Mouse (Mus musculus) thymus, postnatal 10 days (tissue): Measurements from ENCODE around the gene Macc1.
"Not testable (repeated sequence)": the region's sequence is repeated elsewhere in the genome, so short reads cannot be mapped to it uniquely, and the experiment has no call there.

Experiments used
- DNase-seq, 2 experiments: peaks; one replicate each; pipeline ENCODE4 v3.0.0; 2021; ENCODE audit warnings: low spot score in 2 of 2

Macc1 gene

GRCm38 (mm10) chr12:119313970-119314369 lies at the start of gene Macc1:
Gene Macc1 (plus strand): TSS chr12:119314270.
- DNase-seq = no peak

- no peak for DNase-seq
These were observed 49.6 kb upstream of the Macc1 start for GRCm38 (mm10) chr12:119264506-119264905.

DNA sequence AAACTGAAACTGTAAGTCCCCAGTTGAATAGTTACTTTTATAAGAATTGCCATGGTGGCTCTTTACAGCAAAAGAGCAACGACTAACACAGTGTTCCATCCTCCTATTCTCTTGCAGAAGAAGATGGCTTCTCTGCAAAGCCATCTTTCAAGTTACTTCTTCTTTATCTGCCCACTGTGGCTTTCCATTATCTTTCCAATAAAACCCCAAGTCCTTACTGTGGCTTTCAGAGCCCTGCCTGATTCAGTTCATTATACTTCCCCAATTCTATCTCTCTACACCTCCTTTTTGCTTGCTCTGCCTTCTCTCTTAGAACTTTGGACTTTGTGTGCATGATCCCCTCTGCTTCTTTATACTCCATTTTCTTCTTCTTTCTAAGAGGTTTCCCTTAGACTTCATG lies 45.3 kb upstream of the Macc1 start:
- DNase-seq = no peak

DNA sequence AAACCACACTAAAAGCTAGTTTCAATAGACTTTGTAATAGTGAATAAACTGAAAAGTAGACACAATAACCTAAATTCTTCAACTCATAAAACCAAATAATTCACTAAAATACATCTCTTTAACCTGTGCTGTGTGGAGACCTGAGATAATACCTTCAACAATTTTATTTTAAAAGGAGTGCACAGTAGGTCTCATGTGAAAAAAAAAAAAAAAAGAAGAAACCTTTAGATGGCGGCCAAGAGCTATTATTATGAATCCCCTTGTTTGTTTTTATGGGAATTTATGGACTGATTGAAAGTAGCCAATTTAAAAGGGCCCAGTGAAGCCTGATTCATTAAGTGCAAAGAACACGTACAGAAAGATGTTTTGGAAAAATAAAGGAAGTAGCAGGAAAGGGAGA lies 44.0 kb upstream of the Macc1 start:
- no peak for DNase-seq

DNA sequence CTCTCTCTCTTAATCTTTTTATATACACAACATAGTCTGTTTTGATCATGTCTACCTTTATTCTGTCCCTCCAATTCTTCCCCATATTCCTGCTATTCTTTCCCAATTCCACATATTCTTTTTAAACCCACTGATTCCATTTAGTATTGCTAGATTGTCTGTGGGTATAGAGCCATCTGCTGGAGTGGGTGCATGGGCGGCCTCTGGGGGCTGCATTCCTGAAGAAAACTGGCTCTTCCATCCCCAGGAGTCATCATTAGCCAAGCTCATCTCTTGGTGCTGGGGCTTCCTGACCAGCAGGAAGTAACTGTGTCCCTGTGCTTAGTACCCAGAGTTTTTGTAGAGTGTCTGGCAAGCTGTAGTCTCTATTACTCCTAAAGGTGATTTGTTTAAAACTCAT lies 42.1 kb upstream of the Macc1 start:
- DNase-seq = no peak

DNA sequence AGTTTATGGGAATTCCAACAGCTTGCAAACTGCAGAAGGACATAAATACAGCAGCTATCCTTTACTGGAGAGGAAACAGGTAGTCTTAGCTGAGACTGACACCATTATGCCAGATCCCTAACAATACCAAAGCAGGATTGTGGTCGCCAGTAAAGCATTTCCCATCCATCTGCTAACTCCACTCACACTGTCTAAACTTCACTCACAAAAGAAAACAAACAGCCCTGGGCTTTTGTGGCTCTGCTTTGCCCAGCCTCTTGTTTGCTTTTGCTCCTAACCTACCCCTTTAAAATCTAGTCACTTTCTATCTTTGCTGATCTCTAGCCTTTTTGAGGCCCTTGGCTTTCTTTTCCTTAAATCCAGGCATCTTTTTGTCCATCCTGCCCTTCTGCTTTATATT lies 40.5 kb upstream of the Macc1 start:
- no peak for DNase-seq

DNA sequence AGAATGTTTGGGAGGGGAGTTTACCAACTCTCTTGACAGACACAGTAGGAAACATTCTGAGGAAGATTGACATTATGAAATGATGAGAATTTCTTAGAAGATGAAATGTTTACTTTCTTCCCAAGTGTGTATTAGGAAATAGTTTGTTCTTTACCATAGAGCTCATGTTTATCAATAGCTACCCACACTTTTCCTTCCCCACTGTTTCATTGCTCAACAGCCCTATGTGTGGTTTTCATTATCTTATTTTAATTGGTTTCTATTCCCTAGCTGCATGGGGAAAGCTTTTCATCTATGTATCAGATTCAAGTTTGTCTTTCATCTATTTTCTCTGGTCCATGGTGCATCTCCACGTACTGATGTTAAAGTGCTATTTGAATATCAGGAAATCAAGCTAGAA lies 37.8 kb upstream of the Macc1 start:
- no peak for DNase-seq

GRCm38 (mm10) chr12:119291618-119292017 lies 22.5 kb upstream of the Macc1 start:
- DNase-seq = no peak

DNA sequence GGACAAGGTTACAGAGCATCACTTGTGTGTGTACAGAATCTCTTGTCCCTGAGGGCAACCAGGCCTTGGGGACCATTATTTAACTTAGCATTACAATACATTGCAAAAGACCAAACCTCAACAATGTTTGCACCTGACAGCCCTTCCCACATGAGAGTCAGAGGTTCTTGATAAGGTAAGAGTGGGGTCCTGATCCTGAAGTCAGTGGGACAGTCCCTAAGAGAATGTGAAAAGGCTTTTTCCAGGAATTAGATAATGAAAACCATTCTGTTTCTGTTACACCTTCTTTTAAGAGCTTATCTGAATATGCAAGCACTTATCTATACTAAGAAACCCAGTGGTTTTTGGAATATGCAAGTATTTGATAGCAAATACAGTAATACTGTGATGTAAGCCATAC lies 10.5 kb upstream of the Macc1 start:
- no peak for DNase-seq

DNA sequence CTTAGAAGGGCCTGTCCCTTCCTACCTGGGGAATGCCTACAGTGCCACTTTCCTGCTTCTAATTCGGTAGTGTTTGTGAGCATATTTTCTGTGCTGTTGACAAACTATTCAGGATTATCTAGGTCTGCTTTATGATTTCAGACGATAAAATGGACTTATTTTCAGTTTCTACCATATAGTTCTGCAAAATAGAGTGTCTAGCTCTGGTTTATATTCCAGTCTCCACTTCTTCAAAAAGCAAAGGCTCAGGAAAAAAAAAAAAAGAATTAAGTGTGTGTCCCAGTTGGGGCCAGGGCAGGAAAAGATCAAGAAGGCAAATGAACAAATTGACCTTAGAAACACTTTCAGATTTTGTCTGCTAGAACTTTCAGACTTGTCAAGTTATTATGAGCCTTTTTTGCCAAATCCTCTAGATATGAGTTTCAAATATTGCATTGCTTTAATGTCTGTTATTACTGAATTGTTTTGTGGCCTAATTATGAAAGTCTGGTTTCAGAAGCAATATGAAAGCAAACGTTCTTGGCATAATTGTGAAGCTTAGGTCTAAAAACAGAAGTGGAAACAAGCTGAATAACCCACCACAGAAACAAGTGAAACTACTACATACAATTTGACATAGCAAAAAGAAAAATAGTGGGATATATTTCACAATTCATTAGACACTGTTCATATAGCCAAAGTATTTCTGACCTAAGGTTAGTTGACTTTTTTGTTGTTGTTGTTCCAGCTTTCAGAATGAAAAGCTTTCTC lies 881 bp upstream of the Macc1 start:
- no peak for DNase-seq

DNA sequence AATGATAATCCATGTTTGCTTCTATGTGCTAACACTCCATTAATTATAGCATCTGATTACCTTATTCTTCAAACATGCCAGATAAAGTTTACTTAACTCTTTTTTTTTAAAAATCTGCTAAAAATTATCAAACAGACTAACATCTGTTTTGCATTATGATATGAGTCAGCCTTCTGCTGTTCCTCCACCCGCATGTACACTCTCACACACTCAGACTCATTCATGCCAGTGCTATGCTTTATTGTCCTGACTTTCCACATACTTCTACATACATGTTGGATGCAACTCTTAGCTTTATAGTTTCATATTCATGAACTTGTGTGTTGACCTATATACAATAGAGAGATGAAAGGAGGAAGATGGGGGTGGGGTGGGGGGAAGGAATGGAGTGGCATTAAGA lies 4.7 kb downstream of the Macc1 start:
- DNase-seq = no peak

DNA sequence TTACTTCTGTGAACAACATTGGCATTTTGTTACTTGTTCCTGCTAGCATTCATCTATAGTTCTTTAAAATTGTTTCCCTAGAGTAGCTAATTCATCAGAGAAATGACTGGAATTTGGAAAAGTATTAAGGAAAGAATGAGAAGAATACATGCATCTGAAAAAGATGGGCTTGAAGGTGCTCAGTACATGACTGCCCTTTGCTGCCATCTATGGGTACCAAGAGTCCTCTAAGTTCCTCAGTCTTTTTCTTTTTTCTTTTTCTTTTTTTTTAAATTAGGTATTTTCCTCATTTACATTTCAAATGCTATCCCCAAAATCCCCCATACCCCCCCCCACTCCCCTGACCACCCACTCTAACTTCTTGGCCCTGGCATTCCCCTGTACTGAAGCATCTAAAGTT lies 11.3 kb downstream of the Macc1 start:
- no peak for DNase-seq

GRCm38 (mm10) chr12:119330644-119331043 lies 16.6 kb downstream of the Macc1 start:
- DNase-seq = no peak

DNA sequence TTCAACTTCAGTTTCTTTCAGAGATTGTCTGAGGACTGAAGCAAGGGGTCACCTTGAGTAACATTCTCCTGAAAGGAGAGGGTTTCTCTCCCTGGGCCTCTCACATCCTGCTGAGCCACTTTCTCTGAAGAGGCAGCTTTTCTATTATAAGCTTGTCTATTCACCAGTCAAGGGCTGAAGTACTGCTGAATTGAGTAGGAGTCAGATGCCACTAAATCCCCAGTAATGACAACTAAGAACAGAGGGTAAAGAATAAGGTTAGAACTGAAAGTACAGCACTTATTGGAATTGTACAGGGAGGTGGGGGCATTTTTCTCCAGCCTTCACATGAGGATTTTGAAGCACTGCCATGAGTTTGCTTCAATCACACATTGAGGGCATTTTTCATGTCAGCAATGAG lies 19.3 kb downstream of the Macc1 start:
- no peak for DNase-seq

DNA sequence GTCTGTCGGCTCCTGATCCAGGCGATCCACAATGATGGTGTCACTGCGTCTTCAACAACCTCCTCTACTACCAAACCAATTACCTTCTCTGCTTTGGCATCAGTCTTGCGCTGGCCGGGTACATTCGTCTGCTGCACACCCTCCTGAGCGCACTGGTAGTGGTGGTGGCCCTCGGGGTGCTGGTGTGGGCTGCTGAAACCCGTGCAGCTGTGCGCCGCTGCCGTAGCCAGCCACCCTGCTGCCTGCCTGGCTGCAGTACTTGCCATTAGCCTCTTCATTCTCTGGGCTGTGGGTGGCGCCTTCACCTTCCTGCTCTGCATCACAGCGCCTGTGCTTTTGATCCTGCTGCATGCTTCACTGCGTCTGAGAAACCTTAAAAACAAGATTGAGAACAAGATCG lies 38.5 kb downstream of the Macc1 start:
- DNase-seq = not testable (repeated sequence)

- DNase-seq = no peak
These were observed 43.6 kb downstream of the Macc1 start for GRCm38 (mm10) chr12:119357418-119358241.

- DNase-seq = no peak
These were observed 44.1 kb downstream of the Macc1 start for GRCm38 (mm10) chr12:119358242-119358515.

- DNase-seq = no peak
These were observed 51.0 kb downstream of the Macc1 start for GRCm38 (mm10) chr12:119365041-119365440.

- no peak for DNase-seq
These were observed 55.8 kb downstream of the Macc1 start for GRCm38 (mm10) chr12:119369832-119370231.

DNA sequence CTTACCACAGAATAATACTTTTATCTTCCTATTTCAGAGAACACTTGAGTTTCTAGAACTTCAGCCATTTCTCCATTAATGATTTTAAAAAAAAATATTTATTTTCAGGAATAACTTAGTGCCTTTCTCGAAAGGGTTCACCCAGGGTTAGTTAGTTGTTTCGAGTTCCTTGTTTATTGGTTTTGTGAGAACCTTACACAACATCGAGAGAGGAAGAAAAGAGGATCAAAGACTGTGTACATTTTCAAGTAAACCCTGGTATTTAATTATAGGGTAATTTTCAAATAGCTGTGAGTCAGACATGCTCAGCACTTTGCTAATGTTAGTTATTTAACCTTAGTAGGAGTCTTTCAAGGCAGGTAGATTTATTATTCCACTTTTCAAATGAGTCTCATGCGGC lies 58.3 kb downstream of the Macc1 start:
- DNase-seq = no peak

DNA sequence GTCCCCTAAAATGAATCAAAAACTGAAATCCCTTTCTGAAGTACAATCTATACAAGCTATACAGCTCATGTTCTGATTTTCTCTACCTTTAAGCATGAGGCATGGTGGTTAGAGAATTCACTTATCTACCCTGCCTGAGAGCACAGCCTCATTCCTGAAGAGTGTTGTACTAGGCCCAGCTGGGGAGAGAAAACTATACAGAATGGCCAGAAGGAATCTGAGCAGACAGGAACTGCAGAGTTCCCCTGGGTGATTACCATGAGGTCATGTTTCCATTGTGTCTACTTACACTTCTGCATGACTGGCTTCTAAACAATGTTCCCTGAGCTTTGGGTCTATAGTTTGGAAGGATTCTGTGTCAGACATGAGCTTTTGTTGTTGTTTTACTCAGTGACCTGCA lies 62.8 kb downstream of the Macc1 start:
- no peak for DNase-seq

- no peak for DNase-seq
These were observed 67.8 kb downstream of the Macc1 start for GRCm38 (mm10) chr12:119381839-119382238.

DNA sequence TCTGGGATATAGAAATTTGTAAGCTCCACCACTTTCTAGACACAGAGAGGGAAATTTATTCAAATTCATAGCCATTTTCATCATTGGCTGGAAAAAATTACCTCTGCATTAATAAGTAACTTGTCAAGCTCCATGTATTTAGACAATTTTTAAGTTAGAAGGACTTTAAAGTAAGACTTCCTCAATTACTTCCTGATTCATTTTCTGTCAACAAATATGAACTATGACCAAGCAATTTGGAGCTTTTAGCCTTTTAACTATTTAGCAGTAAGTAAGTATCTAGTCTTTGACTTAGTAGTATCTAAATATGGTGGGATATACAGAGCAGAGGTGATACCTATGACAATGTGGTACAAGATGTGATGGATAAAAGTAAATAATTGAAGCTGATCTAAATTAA lies 72.2 kb downstream of the Macc1 start:
- no peak for DNase-seq

GRCm38 (mm10) chr12:119386650-119387049 lies 72.6 kb downstream of the Macc1 start:
- DNase-seq = no peak
